Mouse (Mus musculus) stomach, postnatal 0 days (tissue): ENCODE measurements around the gene Mapk8ip3.

Experiments
- CTCF ChIP-seq: IDR thresholded peaks from 2 replicates; pipeline ENCODE4 v1.5.1; 2016; ENCODE audit warnings: antibody characterized with exemption, low read depth, mild to moderate bottlenecking, moderate library complexity
- EP300 ChIP-seq: optimal IDR thresholded peaks from 2 replicates; pipeline ENCODE3; 2016; ENCODE audit warnings: antibody characterized with exemption

GRCm38 (mm10) chr17:24884391-24884790, 52.4 kb downstream of the Mapk8ip3 start:
- TF ChIP-seq EP300 (no peak), CTCF (no peak)
